Mouse (Mus musculus) left cerebral cortex, postnatal 25 days (tissue): ENCODE data around the gene Clec16a. TPM values are rescaled to one million over a fixed set of nuclear protein-coding genes. Genes with fewer than 3 reads are reported as not detected.

ENCODE experiments used
- DNase-seq, 2 experiments: peaks; one replicate each; pipeline ENCODE4 v3.0.0; 2022; ENCODE audit warnings: low spot score in 2 of 2, mixed read lengths in 1 of 2
- intact Hi-C: fragments of 180-260 bp; cut with DNase I; formaldehyde crosslinking; loops from one replicate; pipeline ENCODE4 v1.15.1; 2025
- total RNA-seq, 2 experiments: library from RNA; stranded (reverse); gene quantifications; 2 replicates each; pipeline ENCODE4 v1.2.3; 2021

Gene Clec16a
- total RNA-seq, 2 experiments from 2014 or later, result 89.7 to 91.1 TPM

DNA sequence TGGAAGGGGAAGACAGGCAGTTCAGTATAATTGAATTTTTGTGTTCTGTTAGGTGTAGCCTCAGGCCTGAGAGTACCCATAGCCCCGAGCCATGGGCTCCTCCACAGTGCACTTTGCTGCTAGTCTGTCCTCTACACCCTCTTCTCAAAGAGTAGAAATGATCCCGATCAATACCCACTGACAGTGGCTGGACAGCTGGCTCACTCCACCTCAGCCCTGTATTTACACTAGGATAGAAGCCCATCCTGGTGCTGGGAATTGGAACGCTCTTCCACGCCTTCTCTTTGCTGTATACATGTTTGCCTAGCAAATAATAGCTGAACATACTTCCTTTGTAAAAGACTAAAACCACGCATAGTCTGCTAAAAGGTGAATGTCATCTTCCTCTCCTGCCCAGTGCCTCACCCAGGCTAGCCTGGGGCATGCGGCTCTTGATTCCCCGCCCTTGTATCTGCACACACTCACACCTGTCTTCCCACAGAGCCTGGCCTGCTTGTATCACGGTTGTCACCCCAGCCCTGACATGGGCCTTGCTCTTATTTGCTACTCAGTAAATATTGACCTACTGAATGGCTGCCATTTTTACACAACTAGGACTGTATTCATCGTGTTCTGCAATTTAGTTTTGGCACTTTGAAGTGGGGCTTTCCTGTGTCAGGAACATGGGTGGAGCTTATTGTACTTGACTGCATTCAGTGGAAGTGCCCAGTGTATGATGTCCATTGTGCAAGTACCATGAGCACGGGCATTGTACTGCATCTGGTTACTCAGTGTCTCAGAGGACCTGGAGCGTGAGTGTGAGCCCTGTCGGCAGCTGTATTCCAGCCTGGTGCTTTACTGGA is 119.0 kb downstream of the Clec16a start:
- intact Hi-C loops, result loop anchor here (5.0 kb wide), 1 partner anchor 123 kb away; the partner anchor contains the start of genes Socs1 and Tnp2
- DNase-seq, result no peak

GRCm38 (mm10) chr16:10664921-10665894 is 120.1 kb downstream of the Clec16a start:
- DNase-seq, result peak; percentile 32 to 45
- intact Hi-C loops, result loop anchor here (5.0 kb wide), 1 partner anchor 122 kb away; the partner anchor contains the start of genes Socs1 and Tnp2

- intact Hi-C loops, result no loop called here
- no peak for DNase-seq
These were observed 121.6 kb downstream of the Clec16a start for GRCm38 (mm10) chr16:10666766-10667165.

DNA sequence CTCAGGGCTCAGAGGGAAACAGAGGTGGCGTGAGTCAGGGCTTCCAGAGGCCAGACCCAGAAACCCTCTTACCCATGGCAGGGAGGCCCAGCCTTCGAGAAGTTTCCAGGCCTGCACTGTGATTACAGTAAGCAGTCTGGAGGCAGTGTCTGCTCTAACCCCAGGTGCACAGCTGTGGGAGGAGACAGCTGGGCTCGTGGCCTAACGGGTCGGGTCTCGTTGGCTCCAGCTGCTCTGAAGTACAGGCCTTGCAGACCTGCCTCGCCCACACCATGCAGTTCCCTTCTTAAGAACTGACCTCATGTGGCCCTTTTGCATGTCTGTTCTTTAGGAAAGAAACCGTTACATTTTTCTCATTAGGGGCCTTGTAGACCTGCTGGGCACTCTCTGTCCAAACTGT is 123.3 kb downstream of the Clec16a start:
- intact Hi-C loops, result no loop called here
- no peak for DNase-seq

GRCm38 (mm10) chr16:10668991-10669703 is 124.0 kb downstream of the Clec16a start:
- no peak for DNase-seq
- intact Hi-C loops, result no loop called here

GRCm38 (mm10) chr16:10669936-10670335 is 124.8 kb downstream of the Clec16a start:
- intact Hi-C loops, result no loop called here
- no peak for DNase-seq

- no peak for DNase-seq
- intact Hi-C loops, result no loop called here
These were observed 127.4 kb downstream of the Clec16a start for GRCm38 (mm10) chr16:10672490-10672889.

DNA sequence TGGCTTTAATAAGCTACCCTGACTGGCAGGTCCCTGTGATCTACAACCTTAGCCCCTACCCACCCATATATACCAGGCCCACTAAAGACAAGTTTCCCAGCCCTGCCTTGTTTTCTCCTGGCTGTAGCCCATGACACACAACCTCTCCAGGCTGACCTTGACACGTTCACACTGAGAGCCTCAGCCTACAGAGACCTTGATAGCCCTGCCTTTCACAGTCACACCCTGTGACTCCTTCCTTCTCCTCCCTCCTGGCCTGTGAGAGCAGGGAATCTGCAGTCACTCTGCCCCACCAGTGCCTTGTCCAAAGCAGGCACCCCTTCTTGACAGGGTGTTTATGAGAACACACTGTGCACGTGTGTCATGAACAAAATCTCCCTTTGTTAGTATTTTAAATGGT is 128.9 kb downstream of the Clec16a start:
- no peak for DNase-seq
- intact Hi-C loops, result no loop called here

- DNase-seq, result no peak
- intact Hi-C loops, result no loop called here
These were observed 129.8 kb downstream of the Clec16a start for GRCm38 (mm10) chr16:10674957-10675356.

GRCm38 (mm10) chr16:10675612-10676011 is 130.5 kb downstream of the Clec16a start:
- no peak for DNase-seq
- intact Hi-C loops, result no loop called here

DNA sequence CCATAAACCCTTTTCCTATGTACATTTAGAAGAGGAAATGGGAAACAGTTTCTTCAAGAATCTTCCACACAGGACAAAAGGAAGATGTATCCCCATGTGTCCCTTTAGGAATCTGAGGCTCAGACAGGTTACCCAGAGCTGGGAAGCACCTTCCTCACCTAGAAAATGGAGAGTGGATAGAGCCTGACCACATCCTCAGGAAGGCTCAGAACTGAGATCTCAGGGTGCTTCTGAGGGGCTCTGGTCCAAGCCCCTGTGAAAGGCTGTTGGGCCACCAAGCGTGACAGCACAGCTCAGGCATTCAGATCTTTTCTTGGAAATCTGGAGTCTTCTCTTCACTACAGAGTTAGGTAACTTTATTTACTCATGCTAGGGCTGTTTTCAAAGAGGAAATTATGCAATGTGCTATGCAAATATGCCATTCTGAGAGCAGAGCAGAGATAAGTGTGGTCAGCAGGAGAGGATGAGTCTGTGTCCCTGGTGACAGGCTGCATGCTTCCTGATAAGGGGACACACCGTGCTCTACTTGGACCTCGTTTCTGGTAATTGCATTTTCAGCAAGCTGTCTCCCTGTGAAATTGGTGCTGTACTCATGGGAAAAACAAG is 131.4 kb downstream of the Clec16a start:
- no peak for DNase-seq
- intact Hi-C loops, result no loop called here

DNA sequence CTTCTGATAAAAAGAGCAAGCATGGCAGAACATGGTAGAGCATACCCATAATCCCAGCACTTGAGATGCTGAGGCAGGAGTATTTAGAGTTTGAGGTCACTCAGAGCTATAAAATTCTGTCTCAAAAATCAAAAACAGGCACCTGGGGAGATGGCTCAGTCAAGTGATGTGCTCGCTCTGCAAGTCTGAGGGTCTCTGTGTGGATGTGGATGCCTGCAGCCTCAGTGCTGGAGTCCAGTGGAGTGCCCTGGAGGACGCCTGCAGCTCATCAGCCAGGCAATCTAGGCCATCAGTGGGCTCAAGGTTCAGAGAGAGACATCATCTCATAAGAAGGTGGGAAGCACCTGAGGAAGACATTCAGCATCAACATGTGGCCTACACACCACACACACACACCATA is 137.4 kb downstream of the Clec16a start:
- no peak for DNase-seq
- intact Hi-C loops, result no loop called here

DNA sequence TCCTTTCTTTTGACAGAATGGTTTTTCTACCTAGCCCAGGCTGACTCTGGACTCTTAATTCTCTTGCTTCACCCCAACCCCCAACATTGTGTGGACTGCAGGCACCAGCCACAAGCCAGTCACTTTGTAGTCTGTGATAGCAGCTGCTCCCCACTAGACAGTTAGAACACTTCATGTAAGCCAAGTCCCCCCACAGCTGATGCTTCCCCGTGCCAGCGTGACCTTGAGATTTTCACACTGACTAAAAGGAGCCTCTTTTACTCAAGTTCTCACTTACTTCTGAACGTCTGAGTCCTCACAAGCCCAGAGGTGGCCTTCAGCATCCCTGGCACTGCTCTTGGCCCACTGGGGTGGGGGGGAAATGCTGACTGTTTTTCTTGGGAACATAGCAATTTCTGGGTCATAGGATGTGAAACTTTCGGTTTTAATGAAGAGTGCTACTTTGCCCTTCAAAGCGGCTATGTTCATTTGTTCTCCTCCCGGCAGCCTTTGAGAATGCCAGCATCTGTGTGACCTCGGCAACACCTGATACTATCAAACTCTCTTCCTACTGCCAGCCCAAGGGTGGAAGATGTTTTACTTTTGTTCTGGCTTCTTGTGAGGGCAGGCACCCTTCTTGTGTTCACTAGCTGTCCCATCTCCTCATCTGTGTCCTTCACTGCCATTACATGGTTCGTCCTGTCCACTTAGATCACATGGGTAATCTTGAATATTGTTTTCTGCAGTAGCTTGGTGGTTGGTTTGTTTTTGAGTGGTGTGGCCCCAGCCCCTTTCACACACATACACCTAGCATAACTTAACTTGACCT is 138.3 kb downstream of the Clec16a start:
- intact Hi-C loops, result no loop called here
- no peak for DNase-seq

DNA sequence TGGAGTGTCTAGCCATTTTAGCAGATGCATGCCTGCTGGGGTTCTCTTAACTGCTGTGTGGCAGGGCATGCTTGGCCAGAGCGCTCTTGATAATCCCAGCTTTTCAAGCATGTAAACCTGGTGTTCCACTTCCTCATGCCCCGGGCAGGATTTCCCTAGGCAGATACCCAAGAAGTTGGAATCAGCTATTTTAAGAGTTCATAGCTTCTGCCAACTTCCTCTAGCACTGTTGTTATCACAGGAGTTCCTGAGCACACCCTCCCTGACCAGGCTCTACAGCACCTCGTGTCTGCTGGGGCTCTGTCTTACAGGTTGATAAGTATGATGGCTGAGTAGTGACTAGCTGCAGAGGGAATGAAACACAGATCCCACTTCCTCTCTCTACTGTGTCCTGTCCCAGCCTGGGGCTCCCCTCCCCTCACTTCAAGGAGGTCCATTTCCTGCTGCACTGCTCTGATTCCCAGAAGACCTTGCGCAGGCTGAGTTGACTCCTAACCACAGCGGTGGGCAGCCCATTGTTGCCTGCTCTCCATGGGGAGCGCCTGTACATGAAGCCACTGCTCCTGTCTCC is 144.7 kb downstream of the Clec16a start:
- intact Hi-C loops, result no loop called here
- DNase-seq, result no peak

DNA sequence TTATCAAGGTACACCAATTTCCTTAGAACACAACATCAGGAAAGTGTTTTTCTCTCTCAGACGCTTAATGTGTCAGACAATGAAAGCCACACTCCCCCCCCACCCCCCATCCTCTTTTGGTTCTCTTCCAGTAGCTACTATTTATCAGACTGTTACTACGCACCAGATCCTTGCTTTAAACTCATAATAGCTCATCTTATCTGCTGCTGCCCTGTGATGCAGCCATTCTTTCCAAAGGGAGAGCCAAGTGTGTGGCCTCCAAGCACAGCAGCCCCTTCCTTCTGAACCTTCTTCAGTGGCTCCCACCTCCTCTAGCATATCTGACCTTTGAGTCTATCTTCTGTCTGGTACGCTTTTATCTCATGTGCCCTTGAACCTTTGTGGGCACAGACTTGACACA is 145.3 kb downstream of the Clec16a start:
- no peak for DNase-seq
- intact Hi-C loops, result no loop called here

DNA sequence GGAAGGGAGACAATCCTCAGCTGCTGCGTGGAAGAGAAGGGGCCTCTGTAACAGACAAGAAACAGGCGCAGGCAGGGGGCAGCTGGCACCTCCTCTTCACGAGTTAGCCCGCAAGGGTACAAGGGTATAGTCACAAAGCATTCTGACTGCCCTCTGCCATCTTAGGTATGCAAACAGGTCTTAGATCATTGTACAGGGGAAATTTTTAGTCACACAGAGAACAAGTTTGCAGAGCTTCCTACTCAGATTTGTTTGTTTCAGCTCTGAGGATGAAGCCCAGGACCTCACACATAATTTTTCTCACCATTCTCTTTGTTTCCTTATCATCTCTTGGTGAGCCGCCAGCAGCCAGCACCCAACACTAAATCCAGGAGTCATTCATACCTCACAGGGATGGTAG is 146.6 kb downstream of the Clec16a start:
- DNase-seq, result no peak
- intact Hi-C loops, result no loop called here

- intact Hi-C loops, result no loop called here
- DNase-seq, result peak in 1 of 2 experiments; percentile 16
These were observed 147.7 kb downstream of the Clec16a start for GRCm38 (mm10) chr16:10692848-10693247.

DNA sequence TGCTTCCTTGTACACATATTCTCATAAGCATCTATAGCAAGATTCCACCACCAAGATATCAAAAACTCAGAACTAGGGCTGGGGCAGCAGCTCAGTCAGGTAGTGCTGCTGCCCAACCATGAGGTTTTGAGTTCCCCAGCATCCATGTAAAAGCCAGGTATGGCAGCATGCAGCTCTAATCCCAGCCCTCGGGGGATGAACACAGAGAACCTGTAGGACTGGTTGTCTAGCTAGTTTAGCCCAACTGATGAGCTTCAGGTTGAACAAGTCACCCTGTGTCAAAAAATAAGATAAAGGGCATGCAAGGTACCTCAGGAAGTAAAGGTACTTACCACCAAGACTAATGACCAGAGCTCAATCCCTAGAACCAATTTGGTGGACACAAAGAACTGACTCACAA is 148.3 kb downstream of the Clec16a start:
- DNase-seq, result no peak
- intact Hi-C loops, result no loop called here
